Mouse (Mus musculus): Measurements from ENCODE around the gene Hist2h2aa1.

DNA sequence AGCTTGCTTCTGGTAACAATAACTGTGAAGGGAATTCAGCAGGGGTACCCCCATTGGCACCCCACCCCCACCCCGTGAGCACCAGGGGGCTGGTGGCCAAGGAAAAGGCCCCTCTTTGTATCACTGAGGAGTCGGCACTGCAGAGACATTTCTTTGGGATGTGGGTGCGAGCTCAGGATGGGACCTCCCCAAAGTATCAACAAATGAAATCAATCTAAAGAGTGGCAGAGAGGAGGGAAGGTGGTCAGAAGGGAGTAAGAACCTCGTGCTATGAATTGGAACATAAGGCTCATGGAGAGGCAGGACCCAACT is 3.7 kb downstream of the Hist2h2aa1 start:
- TF ChIP-seq GATA1 (IDR thresholded peaks at IDR 0.05; ENCODE audit: borderline replicate concordance, low read length) (no peak), FLI1 (IDR thresholded peaks at IDR 0.05; ENCODE audit: low read length) (no peak)

All from megakaryocyte, embryonic 14.5 days (primary cell).